Mouse (Mus musculus): Measurements from ENCODE around the gene Faim. TPM values are rescaled to one million over a fixed set of nuclear protein-coding genes. Genes with fewer than 3 reads are reported as not detected.

The Faim gene
- polyA plus RNA-seq, 1 experiment from 2014 or later = 112 TPM

DNA sequence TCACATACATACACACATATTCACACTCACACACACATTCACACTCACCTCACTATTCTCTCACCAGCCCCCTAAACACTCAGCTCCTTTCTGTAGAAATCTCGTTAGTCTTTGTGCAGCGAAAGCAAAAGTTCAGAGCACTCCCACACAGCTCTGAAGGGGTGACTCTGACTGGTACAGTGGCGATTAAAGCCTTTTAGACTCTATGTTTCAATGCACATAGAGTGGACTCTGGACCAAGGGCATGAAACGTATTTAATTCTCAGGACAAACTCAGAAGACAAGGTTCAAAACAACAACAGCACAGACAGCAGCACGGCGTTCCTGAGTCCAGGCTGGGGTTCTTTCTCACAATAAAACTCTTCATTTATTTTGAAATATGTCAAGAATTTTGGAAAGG is 31.5 kb downstream of the Faim start:
- DNase-seq (no peak), ATAC-seq (ENCODE audit: low FRiP score, low TSS enrichment) (no peak)
- WGBS = 87% methylated on average over 6 of the region's 6 CpGs
- no peak overlapping the region for H3K4me3 ChIP-seq (replicated peaks; ENCODE audit: low read depth, low read length)
- H3K36me3 ChIP-seq (ENCODE audit: control insufficient read depth, insufficient read depth, low read length) = no peaks in the 10 kb centered on the region
- no peaks in the 10 kb centered on the region for H3K27me3 ChIP-seq (ENCODE audit: control insufficient read depth, insufficient read depth, low read length)
- H3K4me2 ChIP-seq (ENCODE audit: low read length) = no peak overlapping the region
- H3K4me1 ChIP-seq (ENCODE audit: control insufficient read depth, insufficient read depth, low read length) = no peaks in the 10 kb centered on the region
- H3K9ac ChIP-seq (replicated peaks; ENCODE audit: low read length) = no peak overlapping the region
- H3K27ac ChIP-seq (replicated peaks; ENCODE audit: low read depth, low read length) = no peak overlapping the region
- H3K9me3 ChIP-seq (ENCODE audit: control insufficient read depth, low read length) = no peaks in the 10 kb centered on the region

DNA sequence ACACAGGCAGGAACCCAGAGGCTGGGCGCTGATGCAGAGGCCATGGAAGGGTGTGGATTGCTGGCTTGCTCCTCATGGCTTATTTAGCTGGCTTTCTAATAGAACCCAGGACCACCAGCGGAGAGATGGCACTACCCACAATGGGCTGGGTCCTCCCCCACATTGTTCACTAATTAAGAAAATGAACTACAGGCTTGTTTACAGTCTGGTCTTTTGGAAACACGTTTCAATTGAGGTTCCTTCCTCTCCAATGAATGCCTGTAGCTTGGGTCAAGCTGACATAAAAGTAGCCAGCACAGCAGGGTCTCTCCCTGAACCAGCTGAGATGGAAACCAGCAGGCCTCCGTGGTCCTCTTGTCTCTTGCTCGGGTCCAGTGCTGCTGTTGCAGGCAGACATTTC is 35.0 kb downstream of the Faim start:
- Histone ChIP-seq H3K36me3 (ENCODE audit: control insufficient read depth, insufficient read depth, low read length) (no peaks in the 10 kb centered on the region), H3K4me2 (ENCODE audit: low read length) (no peak overlapping the region), H3K9me3 (ENCODE audit: control insufficient read depth, low read length) (no peaks in the 10 kb centered on the region), H3K27me3 (ENCODE audit: control insufficient read depth, insufficient read depth, low read length) (no peaks in the 10 kb centered on the region), H3K4me1 (ENCODE audit: control insufficient read depth, insufficient read depth, low read length) (no peaks in the 10 kb centered on the region), H3K27ac (replicated peaks; ENCODE audit: low read depth, low read length) (no peak overlapping the region), H3K9ac (replicated peaks; ENCODE audit: low read length) (no peak overlapping the region), H3K4me3 (replicated peaks; ENCODE audit: low read depth, low read length) (no peak overlapping the region)
- DNase-seq = no peak
- WGBS = 24% methylated on average over 5 of the region's 5 CpGs
- ATAC-seq (ENCODE audit: low FRiP score, low TSS enrichment) = no peak

DNA sequence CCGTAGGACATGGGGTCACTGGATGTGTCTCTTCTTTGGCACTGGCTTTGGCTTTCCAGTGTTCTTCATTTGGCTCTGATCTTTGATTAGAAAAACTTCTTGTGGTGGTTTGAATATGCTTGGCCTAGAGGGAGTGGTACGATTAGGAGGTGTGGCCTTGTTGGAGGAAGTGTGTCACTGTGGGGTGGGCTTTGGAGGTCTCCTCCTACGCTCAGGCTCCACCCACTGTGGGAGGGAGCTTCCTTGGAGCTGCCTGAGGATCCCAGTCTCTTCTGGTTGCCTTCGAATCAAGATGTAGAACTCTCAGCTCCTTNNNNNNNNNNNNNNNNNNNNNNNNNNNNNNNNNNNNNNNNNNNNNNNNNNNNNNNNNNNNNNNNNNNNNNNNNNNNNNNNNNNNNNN is 35.6 kb downstream of the Faim start:
- ATAC-seq (ENCODE audit: low FRiP score, low TSS enrichment) = no peak
- no peak for DNase-seq
- no peaks in the 10 kb centered on the region for H3K4me1 ChIP-seq (ENCODE audit: control insufficient read depth, insufficient read depth, low read length)
- no peaks in the 10 kb centered on the region for H3K9me3 ChIP-seq (ENCODE audit: control insufficient read depth, low read length)
- H3K27me3 ChIP-seq (ENCODE audit: control insufficient read depth, insufficient read depth, low read length) = no peaks in the 10 kb centered on the region
- 84% methylated on average over 4 of the region's 4 CpGs for WGBS
- no peaks in the 10 kb centered on the region for H3K36me3 ChIP-seq (ENCODE audit: control insufficient read depth, insufficient read depth, low read length)
- H3K9ac ChIP-seq (replicated peaks; ENCODE audit: low read length) = no peak overlapping the region
- no peak overlapping the region for H3K4me3 ChIP-seq (replicated peaks; ENCODE audit: low read depth, low read length)
- H3K4me2 ChIP-seq (ENCODE audit: low read length) = no peak overlapping the region
- no peak overlapping the region for H3K27ac ChIP-seq (replicated peaks; ENCODE audit: low read depth, low read length)

DNA sequence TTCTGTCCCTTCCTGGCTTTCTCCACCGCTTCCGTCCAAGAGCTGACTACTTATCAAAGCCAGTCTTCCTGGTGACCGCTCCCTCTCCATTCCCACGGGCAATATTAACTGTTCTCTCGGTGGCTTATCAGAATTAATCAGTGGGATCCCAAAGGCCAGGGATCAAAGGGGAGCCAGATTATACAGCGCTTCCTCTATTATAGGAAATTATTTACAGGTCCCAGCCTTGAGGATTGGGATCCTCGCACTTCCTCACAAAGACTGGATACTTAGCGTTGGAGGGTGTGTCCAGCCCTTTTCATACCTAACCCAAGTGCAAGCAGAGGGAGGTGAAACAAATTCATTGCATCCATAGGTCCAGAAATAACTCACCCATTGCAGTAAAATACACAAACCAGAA is 45.9 kb downstream of the Faim start:
- no peak overlapping the region for H3K9ac ChIP-seq (replicated peaks; ENCODE audit: low read length)
- H3K4me1 ChIP-seq (ENCODE audit: control insufficient read depth, insufficient read depth, low read length) = no peaks in the 10 kb centered on the region
- no peak overlapping the region for H3K4me3 ChIP-seq (replicated peaks; ENCODE audit: low read depth, low read length)
- H3K4me2 ChIP-seq (ENCODE audit: low read length) = no peak overlapping the region
- H3K9me3 ChIP-seq (ENCODE audit: control insufficient read depth, low read length) = no peaks in the 10 kb centered on the region
- no peak for ATAC-seq (ENCODE audit: low FRiP score, low TSS enrichment)
- H3K27me3 ChIP-seq (ENCODE audit: control insufficient read depth, insufficient read depth, low read length) = no peaks in the 10 kb centered on the region
- no peak overlapping the region for H3K27ac ChIP-seq (replicated peaks; ENCODE audit: low read depth, low read length)
- 73% methylated on average over 8 of the region's 8 CpGs for WGBS
- 0 out of 2 replicates have a peak, but pooled peaks cover 3% of the 10 kb centered on the region for H3K36me3 ChIP-seq (ENCODE audit: control insufficient read depth, insufficient read depth, low read length)
- no peak for DNase-seq

DNA sequence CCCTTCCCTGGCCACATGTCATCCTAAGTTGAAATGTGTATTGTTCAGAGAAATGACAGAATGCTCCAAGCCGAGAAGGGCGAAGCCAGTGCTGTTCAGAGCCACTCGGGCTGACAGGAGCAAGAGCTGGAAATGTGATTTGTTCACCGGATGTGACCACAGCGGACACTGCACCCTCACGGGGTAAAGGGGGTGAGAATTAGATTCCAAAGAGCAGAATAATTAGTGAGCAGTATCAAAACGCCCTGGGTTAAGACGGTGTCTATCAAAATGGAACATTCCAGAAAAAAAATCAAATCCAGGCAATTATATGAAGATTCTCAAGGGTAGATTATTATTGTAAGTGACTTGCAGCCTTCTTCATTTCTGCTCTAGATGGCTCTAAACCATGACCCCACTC is 47.9 kb downstream of the Faim start:
- no peaks in the 10 kb centered on the region for H3K27me3 ChIP-seq (ENCODE audit: control insufficient read depth, insufficient read depth, low read length)
- WGBS = 83% methylated on average over 8 of the region's 8 CpGs
- H3K4me3 ChIP-seq (replicated peaks; ENCODE audit: low read depth, low read length) = no peak overlapping the region
- no peaks in the 10 kb centered on the region for H3K4me1 ChIP-seq (ENCODE audit: control insufficient read depth, insufficient read depth, low read length)
- ATAC-seq (ENCODE audit: low FRiP score, low TSS enrichment) (no peak), DNase-seq (no peak)
- H3K36me3 ChIP-seq (ENCODE audit: control insufficient read depth, insufficient read depth, low read length) = peaks cover 12% of the 10 kb centered on the region; the same call in 1 of the 2 replicates
- H3K4me2 ChIP-seq (ENCODE audit: low read length) = no peak overlapping the region
- no peak overlapping the region for H3K27ac ChIP-seq (replicated peaks; ENCODE audit: low read depth, low read length)
- H3K9me3 ChIP-seq (ENCODE audit: control insufficient read depth, low read length) = no peaks in the 10 kb centered on the region
- no peak overlapping the region for H3K9ac ChIP-seq (replicated peaks; ENCODE audit: low read length)

DNA sequence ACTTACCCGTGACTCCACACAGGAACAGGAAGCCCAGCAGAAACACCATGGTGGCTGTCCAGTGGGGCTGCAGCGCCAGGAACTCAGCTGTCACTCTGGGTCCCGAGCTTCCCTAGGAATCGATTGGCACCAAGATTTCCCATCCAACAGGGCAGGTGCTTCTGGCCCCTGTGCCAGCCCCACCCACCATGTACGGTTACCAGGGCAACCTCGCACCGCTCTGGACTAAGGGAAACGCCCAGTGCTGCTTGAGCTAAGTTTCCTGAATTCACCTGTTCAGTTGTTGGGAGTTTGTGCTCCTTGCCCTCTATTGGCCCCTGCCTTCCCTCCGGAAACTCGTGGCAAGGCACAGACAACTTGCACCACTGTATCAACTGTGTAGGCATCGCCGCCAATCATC is 49.4 kb downstream of the Faim start, which contains the start of gene Gm1123:
Gene Gm1123 (minus strand): TSS at position 141 of the 400 bp plus-strand sequence.
- ATAC-seq (ENCODE audit: low FRiP score, low TSS enrichment) (no peak), DNase-seq (no peak)
- H3K9ac ChIP-seq (replicated peaks; ENCODE audit: low read length) = no peak within 1 kb of the TSS
- peaks cover 23% of the 10 kb centered on the region for H3K36me3 ChIP-seq (ENCODE audit: control insufficient read depth, insufficient read depth, low read length)
- no peak within 1 kb of the TSS for H3K4me2 ChIP-seq (ENCODE audit: low read length)
- no peaks in the 10 kb centered on the region for H3K4me1 ChIP-seq (ENCODE audit: control insufficient read depth, insufficient read depth, low read length)
- H3K9me3 ChIP-seq (ENCODE audit: control insufficient read depth, low read length) = no peaks in the 10 kb centered on the region
- WGBS = 85% methylated on average over 12 of the region's 12 CpGs
- no peaks in the 10 kb centered on the region for H3K27me3 ChIP-seq (ENCODE audit: control insufficient read depth, insufficient read depth, low read length)
- H3K4me3 ChIP-seq (replicated peaks; ENCODE audit: low read depth, low read length) = no peak within 1 kb of the TSS
- H3K27ac ChIP-seq (replicated peaks; ENCODE audit: low read depth, low read length) = no peak within 1 kb of the TSS

DNA sequence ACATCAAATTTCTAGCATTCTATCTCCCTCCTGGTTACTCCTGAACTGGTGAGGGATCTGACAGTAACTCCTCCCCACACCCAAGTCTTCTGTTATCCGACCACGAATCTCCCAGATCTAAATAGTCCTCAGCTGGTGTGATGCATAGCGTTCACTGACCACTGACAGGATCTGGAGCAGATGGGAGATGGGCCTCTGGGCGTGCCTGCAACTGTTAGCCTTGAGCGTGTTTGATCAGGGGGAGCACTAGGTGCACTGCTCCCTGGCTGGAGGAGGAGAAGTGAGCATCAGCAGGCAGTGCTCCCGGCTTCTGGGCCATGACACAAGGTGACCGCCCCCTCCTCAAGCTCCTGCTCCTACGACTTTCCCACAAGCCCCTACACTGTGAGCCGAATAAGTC is 55.8 kb downstream of the Faim start:
- Histone ChIP-seq H3K9ac (replicated peaks; ENCODE audit: low read length) (no peak overlapping the region), H3K4me3 (replicated peaks; ENCODE audit: low read depth, low read length) (no peak overlapping the region), H3K27me3 (ENCODE audit: control insufficient read depth, insufficient read depth, low read length) (no peaks in the 10 kb centered on the region), H3K27ac (replicated peaks; ENCODE audit: low read depth, low read length) (no peak overlapping the region), H3K36me3 (ENCODE audit: control insufficient read depth, insufficient read depth, low read length) (peaks cover 44% of the 10 kb centered on the region), H3K4me2 (ENCODE audit: low read length) (no peak overlapping the region), H3K4me1 (ENCODE audit: control insufficient read depth, insufficient read depth, low read length) (no peaks in the 10 kb centered on the region), H3K9me3 (ENCODE audit: control insufficient read depth, low read length) (no peaks in the 10 kb centered on the region)
- no peak for ATAC-seq (ENCODE audit: low FRiP score, low TSS enrichment)
- 88% methylated on average over 9 of the region's 9 CpGs for WGBS
- no peak for DNase-seq

DNA sequence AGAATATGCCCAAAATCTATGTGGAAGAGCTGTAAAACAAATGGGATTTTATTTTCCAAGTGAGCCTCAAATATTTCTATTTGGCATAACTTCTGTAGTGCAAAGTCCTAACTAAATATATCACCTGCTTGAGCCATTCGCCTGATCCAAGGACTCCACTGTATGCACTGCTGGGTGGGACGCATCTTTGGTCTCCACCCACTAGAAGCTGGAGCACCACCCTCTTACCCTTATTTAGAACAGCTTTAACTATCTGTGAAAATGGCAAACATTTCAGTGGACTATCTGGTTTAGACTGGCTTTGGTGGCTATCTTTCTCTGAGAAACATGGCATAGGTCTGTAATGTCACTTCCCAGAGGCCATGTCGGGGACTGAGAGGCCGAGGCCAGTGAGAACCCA is 56.5 kb downstream of the Faim start:
- H3K27ac ChIP-seq (replicated peaks; ENCODE audit: low read depth, low read length) = no peak overlapping the region
- no peak overlapping the region for H3K9ac ChIP-seq (replicated peaks; ENCODE audit: low read length)
- H3K36me3 ChIP-seq (ENCODE audit: control insufficient read depth, insufficient read depth, low read length) = peaks cover 43% of the 10 kb centered on the region
- 96% methylated on average over 4 of the region's 4 CpGs for WGBS
- ATAC-seq (ENCODE audit: low FRiP score, low TSS enrichment) (no peak), DNase-seq (no peak)
- H3K4me3 ChIP-seq (replicated peaks; ENCODE audit: low read depth, low read length) = no peak overlapping the region
- no peak overlapping the region for H3K4me2 ChIP-seq (ENCODE audit: low read length)
- H3K4me1 ChIP-seq (ENCODE audit: control insufficient read depth, insufficient read depth, low read length) = no peaks in the 10 kb centered on the region
- H3K27me3 ChIP-seq (ENCODE audit: control insufficient read depth, insufficient read depth, low read length) = no peaks in the 10 kb centered on the region
- H3K9me3 ChIP-seq (ENCODE audit: control insufficient read depth, low read length) = no peaks in the 10 kb centered on the region

DNA sequence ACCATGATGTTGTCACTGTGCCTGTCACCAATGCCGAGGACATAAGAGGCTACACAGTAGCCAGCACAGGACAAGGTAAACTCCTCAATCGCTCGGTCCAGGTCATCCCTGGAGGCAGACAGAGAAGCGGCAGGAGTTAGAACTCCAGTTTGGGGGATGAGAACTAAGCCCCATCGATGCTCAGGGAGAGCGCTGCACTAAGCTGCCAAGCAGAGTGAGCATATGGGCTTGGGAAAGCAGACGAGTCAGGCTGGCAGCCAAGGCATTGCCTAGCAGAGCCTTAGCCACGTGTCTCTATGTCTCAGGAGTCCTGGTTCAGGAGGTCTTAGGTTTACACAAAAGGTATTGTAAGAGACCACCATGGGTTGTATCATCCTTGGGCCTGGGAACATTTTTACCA is 58.6 kb downstream of the Faim start:
- Histone ChIP-seq H3K9me3 (ENCODE audit: control insufficient read depth, low read length) (no peaks in the 10 kb centered on the region), H3K27me3 (ENCODE audit: control insufficient read depth, insufficient read depth, low read length) (no peaks in the 10 kb centered on the region), H3K36me3 (ENCODE audit: control insufficient read depth, insufficient read depth, low read length) (peaks cover 32% of the 10 kb centered on the region), H3K27ac (replicated peaks; ENCODE audit: low read depth, low read length) (no peak overlapping the region), H3K4me3 (replicated peaks; ENCODE audit: low read depth, low read length) (no peak overlapping the region), H3K4me1 (ENCODE audit: control insufficient read depth, insufficient read depth, low read length) (no peaks in the 10 kb centered on the region), H3K9ac (replicated peaks; ENCODE audit: low read length) (no peak overlapping the region), H3K4me2 (ENCODE audit: low read length) (no peak overlapping the region)
- ATAC-seq (ENCODE audit: low FRiP score, low TSS enrichment) (no peak), DNase-seq (no peak)
- WGBS = 87% methylated on average over 8 of the region's 8 CpGs
